Mouse (Mus musculus) bone marrow, adult 2 months (tissue): Measurements from ENCODE around the gene Rnf128.

ENCODE experiments used
- CTCF ChIP-seq: fragments of 200-500 bp; IDR thresholded peaks from 2 replicates; pipeline ENCODE4 v1.5.1; 2011; ENCODE audit warnings: low read length, control low read depth; ENCODE audit not compliant: control insufficient read depth, insufficient read depth
- POLR2A ChIP-seq: fragments of 200-500 bp; IDR thresholded peaks from 2 replicates; pipeline ENCODE4 v1.6.1; 2011; ENCODE audit warnings: low read depth, mild to moderate bottlenecking, control low read depth, low read length, borderline replicate concordance; ENCODE audit not compliant: control insufficient read depth

DNA sequence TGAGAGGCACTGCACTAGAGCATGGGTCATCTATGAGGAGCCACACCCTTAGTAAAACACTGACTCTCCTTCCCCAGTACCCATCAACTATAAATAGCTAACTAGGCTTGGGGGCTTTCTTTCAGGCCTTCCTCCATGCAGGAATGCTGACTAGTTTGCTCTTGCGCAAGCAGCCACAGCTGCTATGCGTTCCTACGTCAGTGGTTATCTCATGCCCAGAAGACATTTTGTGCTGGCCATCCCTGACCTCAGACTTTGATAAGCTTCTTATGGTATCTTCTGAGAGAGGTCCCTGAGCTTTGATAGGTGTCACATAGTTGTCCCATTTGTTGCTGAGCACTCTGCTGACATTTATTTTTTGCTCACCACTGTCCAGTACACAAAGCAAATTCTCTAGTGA, 90.2 kb downstream of the Rnf128 start:
- TF ChIP-seq CTCF = no peak
- no peak for TF ChIP-seq POLR2A
